Mouse (Mus musculus): ENCODE results near the gene Dhtkd1.
A peak's percentile ranks its signal among the peaks of the same experiment; 100 is the strongest.
"Not testable (repeated sequence)": the region's sequence is repeated elsewhere in the genome, so short reads cannot be mapped to it uniquely, and the experiment has no call there.

Dhtkd1 gene

GRCm38 (mm10) chr2:5942416-5943032 is at the start of gene Dhtkd1:
Gene Dhtkd1, minus strand, starts transcription at chr2:5942792.
- DNase-seq (ENCODE audit: low spot score in 2 of 2), result peak in 1 of 2 experiments; percentile 70

- no peak for DNase-seq (ENCODE audit: low spot score in 2 of 2)
Measured at GRCm38 (mm10) chr2:5977532-5977931, 34.9 kb upstream of the Dhtkd1 start.

GRCm38 (mm10) chr2:5970629-5971028 is 28.0 kb upstream of the Dhtkd1 start:
- not testable (repeated sequence) for DNase-seq (ENCODE audit: low spot score in 2 of 2)

- DNase-seq (ENCODE audit: low spot score in 2 of 2), result no peak
Measured at GRCm38 (mm10) chr2:5965972-5966371, 23.4 kb upstream of the Dhtkd1 start.

- DNase-seq (ENCODE audit: low spot score in 2 of 2), result not testable (repeated sequence)
Measured at GRCm38 (mm10) chr2:5963729-5964128, 21.1 kb upstream of the Dhtkd1 start.

- DNase-seq (ENCODE audit: low spot score in 2 of 2), result no peak
Measured at GRCm38 (mm10) chr2:5962265-5962664, 19.7 kb upstream of the Dhtkd1 start.

- no peak for DNase-seq (ENCODE audit: low spot score in 2 of 2)
Measured at GRCm38 (mm10) chr2:5957705-5958104, 15.1 kb upstream of the Dhtkd1 start.

- DNase-seq (ENCODE audit: low spot score in 2 of 2), result peak in 1 of 2 experiments; percentile 12
Measured at GRCm38 (mm10) chr2:5951621-5952211, 9.1 kb upstream of the Dhtkd1 start.

GRCm38 (mm10) chr2:5950766-5951595 is 8.4 kb upstream of the Dhtkd1 start, which contains the start of gene Upf2:
Gene Upf2, plus strand, starts transcription at chr2:5951469.
- DNase-seq (ENCODE audit: low spot score in 2 of 2), result peak; percentile 91 to 95

GRCm38 (mm10) chr2:5950305-5950704 is 7.7 kb upstream of the Dhtkd1 start:
- peak in 1 of 2 experiments; percentile 17 for DNase-seq (ENCODE audit: low spot score in 2 of 2)

- not testable (repeated sequence) for DNase-seq (ENCODE audit: low spot score in 2 of 2)
Measured at GRCm38 (mm10) chr2:5949821-5950220, 7.2 kb upstream of the Dhtkd1 start.

GRCm38 (mm10) chr2:5948964-5949363 is 6.4 kb upstream of the Dhtkd1 start:
- DNase-seq (ENCODE audit: low spot score in 2 of 2), result no peak

- DNase-seq (ENCODE audit: low spot score in 2 of 2), result no peak
Measured at GRCm38 (mm10) chr2:5946876-5947275, 4.3 kb upstream of the Dhtkd1 start.

- DNase-seq (ENCODE audit: low spot score in 2 of 2), result no peak
Measured at GRCm38 (mm10) chr2:5945629-5946028, 3.0 kb upstream of the Dhtkd1 start.

GRCm38 (mm10) chr2:5943071-5943470 is 479 bp upstream of the Dhtkd1 start:
- no peak for DNase-seq (ENCODE audit: low spot score in 2 of 2)

GRCm38 (mm10) chr2:5941861-5942415 is 654 bp downstream of the Dhtkd1 start:
- DNase-seq (ENCODE audit: low spot score in 2 of 2), result no peak

- no peak for DNase-seq (ENCODE audit: low spot score in 2 of 2)
Measured at GRCm38 (mm10) chr2:5940936-5941335, 1.7 kb downstream of the Dhtkd1 start.

- no peak for DNase-seq (ENCODE audit: low spot score in 2 of 2)
Measured at GRCm38 (mm10) chr2:5939911-5940310, 2.7 kb downstream of the Dhtkd1 start.

- no peak for DNase-seq (ENCODE audit: low spot score in 2 of 2)
Measured at GRCm38 (mm10) chr2:5939319-5939718, 3.3 kb downstream of the Dhtkd1 start.

GRCm38 (mm10) chr2:5936550-5936949 is 6.0 kb downstream of the Dhtkd1 start:
- no peak for DNase-seq (ENCODE audit: low spot score in 2 of 2)

- DNase-seq (ENCODE audit: low spot score in 2 of 2), result no peak
Measured at GRCm38 (mm10) chr2:5936068-5936467, 6.5 kb downstream of the Dhtkd1 start.

- no peak for DNase-seq (ENCODE audit: low spot score in 2 of 2)
Measured at GRCm38 (mm10) chr2:5934936-5935335, 7.7 kb downstream of the Dhtkd1 start.
